Mouse (Mus musculus): ENCODE results near the gene Cryl1. TPM values are rescaled to one million over a fixed set of nuclear protein-coding genes. Genes with fewer than 3 reads are reported as not detected.

Cryl1 gene
- polyA plus RNA-seq, 1 experiment, result not detected

DNA sequence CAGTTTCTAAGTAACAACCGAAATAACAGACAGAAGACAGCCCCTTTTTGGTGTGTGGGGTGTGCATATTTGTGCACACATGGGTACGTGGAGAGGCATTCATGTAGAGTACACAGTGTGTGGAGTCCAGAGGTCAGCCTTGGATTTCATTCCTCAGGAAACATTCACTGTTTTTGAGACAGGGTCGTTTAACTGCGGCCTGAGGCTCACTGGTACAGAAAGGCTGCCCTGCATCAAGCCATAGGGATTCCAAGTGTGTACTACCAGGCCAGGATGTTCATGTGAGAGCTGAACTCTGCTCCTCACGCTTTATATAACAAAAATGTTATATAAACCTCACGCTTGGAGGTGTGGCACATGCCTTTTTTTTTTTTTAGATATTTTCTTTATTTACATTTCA, 34.5 kb downstream of the Cryl1 start:
- WGBS, result 90% methylated on average over 6 of the region's 6 CpGs
- H3K27ac ChIP-seq (ENCODE audit: insufficient read depth, low read depth, low read length), result no peak overlapping the region
- TF ChIP-seq CTCF (IDR thresholded peaks at IDR 0.05; ENCODE audit: insufficient read depth, low read depth, low read length), result no peak
- TF ChIP-seq POLR2A (IDR thresholded peaks at IDR 0.05; ENCODE audit: insufficient read depth, low read depth, low read length), result no peak
- H3K4me3 ChIP-seq (ENCODE audit: insufficient read depth, low read depth, low read length), result no peak overlapping the region
- peaks cover 4% of the 10 kb centered on the region; the same call in 1 of the 2 replicates for H3K4me1 ChIP-seq (ENCODE audit: control insufficient read depth, insufficient read depth, low read length)

DNA sequence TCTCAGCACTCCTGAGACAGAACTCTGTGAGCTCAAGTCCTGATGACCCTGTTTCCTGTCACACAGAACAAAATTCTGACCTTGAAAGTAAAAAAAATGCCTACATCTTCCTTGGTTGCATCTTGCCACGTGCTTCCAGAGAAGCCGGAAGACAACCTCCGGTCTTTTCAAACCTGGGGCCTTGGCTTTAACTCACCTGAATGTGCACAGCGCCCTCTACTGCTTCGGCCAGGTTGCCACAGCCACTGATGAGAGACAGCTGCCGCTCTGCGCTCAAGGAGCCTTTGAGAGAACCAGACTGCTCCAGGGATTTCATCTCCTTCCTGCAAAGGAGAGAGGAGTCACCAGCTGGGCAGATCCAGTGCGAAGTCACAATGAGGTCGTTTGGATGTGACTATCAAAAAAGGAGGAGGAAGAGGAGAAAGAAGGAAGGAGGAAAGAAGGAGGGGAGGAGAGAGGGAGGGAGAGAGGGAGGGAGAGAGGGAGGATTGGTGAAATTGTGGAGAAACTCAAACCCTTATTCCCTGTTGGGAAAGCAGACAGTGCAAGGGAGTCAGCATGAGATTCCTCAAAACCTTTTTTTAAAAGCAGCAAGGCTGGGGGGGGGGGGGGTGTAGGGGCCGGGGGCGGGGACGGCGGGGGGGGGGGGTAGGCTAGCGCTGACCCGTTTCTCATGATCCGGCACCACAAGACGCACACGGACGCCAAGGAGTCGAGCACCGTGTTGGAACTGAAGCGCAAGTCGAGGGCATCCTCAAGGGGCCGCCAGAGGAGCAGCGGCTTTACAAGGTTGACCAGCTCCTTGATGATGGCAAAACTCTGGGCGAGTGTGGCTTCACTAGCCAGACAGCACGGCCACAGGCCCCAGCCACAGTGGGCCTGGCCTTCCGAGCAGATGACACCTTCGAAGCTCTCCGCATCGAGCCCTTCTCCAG, 35.3 kb downstream of the Cryl1 start:
- H3K27ac ChIP-seq (ENCODE audit: insufficient read depth, low read depth, low read length), result no peak overlapping the region
- 30% methylated on average over 27 of the region's 31 CpGs for WGBS
- peaks cover 4% of the 10 kb centered on the region; the same call in 1 of the 2 replicates for H3K4me1 ChIP-seq (ENCODE audit: control insufficient read depth, insufficient read depth, low read length)
- no peak overlapping the region for H3K4me3 ChIP-seq (ENCODE audit: insufficient read depth, low read depth, low read length)
- TF ChIP-seq CTCF (IDR thresholded peaks at IDR 0.05; ENCODE audit: insufficient read depth, low read depth, low read length) (peak; percentile 65; the same call in 1 of the 2 replicates), POLR2A (IDR thresholded peaks at IDR 0.05; ENCODE audit: insufficient read depth, low read depth, low read length) (no peak)

DNA sequence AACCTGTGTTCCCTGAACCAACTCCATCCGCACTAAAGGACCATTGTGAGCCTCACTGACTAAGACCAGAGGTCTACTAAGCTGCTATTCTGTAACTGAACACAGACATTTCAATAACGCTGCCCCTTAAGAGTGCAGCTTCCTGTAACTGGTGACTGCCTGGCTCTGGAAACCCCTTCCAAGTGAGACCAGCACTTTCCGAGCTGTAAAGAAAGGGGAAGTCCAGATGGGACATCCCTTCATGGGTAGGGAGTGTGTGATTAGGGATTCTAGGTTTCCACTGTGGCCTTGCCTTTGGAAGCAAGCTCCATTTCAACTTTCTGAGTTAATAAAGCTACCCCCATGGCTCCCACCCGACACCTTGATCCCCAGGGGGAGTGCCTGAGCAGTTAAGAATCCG, 41.3 kb downstream of the Cryl1 start:
- 82% methylated on average over 5 of the region's 5 CpGs for WGBS
- TF ChIP-seq CTCF (IDR thresholded peaks at IDR 0.05; ENCODE audit: insufficient read depth, low read depth, low read length), result no peak
- TF ChIP-seq POLR2A (IDR thresholded peaks at IDR 0.05; ENCODE audit: insufficient read depth, low read depth, low read length), result no peak
- no peaks in the 10 kb centered on the region for H3K4me1 ChIP-seq (ENCODE audit: control insufficient read depth, insufficient read depth, low read length)
- H3K4me3 ChIP-seq (ENCODE audit: insufficient read depth, low read depth, low read length), result no peak overlapping the region
- no peak overlapping the region for H3K27ac ChIP-seq (ENCODE audit: insufficient read depth, low read depth, low read length)

DNA sequence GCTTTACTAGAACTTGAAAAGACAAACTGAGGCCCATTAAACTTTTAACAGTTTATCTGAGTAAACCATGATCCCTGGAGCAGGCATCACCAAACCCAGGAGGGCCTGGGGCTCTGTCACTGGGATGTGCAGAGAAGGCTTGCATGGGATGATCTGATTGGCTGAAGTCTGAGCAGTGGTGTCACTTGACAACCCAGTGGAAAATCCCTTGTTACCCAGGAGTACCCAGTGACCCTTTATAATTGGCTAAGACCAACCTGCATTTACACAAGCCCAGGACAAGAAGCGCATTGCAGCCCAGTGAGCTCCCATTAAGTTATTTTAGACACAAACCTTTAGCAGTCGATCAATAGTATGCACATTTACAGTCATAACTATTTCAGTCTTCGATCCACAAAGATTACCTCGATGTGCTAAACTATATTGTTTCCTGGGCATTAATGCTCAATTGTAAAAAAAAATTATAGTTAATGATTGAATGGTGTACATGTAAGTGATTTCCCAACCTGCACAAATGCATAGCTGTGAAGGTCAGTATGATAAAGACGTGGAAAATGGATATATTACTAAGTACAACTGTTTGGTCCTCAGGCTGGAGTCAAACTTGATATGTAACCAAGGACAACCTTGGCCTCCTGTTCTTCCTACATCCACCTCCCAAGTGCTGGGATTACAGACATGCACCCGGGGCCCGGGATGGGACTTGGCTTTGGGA, 46.7 kb downstream of the Cryl1 start:
- TF ChIP-seq POLR2A (IDR thresholded peaks at IDR 0.05; ENCODE audit: insufficient read depth, low read depth, low read length), result no peak
- no peak for TF ChIP-seq CTCF (IDR thresholded peaks at IDR 0.05; ENCODE audit: insufficient read depth, low read depth, low read length)
- Histone ChIP-seq H3K27ac (ENCODE audit: insufficient read depth, low read depth, low read length) (no peak overlapping the region), H3K4me1 (ENCODE audit: control insufficient read depth, insufficient read depth, low read length) (no peaks in the 10 kb centered on the region), H3K4me3 (ENCODE audit: insufficient read depth, low read depth, low read length) (no peak overlapping the region)
- WGBS, result 93% methylated on average over 7 of the region's 7 CpGs

DNA sequence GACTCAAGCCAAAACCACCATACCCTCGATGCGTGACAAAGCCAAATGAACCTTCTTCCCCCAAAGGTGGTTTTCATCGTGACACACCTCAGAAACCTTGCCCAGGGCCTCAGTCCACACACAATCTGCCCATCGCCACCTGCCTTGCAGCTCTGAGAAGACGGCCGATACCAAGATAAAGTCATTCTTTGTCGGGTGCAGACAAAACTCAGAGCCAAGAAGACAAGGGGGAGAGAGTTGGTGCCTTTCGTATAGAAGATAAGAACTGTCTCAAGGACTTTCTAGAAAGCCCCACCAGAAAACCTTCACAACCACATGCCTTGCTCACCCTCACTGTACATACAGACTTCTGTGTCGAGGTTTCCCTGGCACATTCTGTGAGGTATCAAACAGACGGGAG, 48.4 kb downstream of the Cryl1 start:
- 90% methylated on average over 10 of the region's 10 CpGs for WGBS
- no peak overlapping the region for H3K4me3 ChIP-seq (ENCODE audit: insufficient read depth, low read depth, low read length)
- no peaks in the 10 kb centered on the region for H3K4me1 ChIP-seq (ENCODE audit: control insufficient read depth, insufficient read depth, low read length)
- no peak overlapping the region for H3K27ac ChIP-seq (ENCODE audit: insufficient read depth, low read depth, low read length)
- TF ChIP-seq CTCF (IDR thresholded peaks at IDR 0.05; ENCODE audit: insufficient read depth, low read depth, low read length) (no peak), POLR2A (IDR thresholded peaks at IDR 0.05; ENCODE audit: insufficient read depth, low read depth, low read length) (no peak)

DNA sequence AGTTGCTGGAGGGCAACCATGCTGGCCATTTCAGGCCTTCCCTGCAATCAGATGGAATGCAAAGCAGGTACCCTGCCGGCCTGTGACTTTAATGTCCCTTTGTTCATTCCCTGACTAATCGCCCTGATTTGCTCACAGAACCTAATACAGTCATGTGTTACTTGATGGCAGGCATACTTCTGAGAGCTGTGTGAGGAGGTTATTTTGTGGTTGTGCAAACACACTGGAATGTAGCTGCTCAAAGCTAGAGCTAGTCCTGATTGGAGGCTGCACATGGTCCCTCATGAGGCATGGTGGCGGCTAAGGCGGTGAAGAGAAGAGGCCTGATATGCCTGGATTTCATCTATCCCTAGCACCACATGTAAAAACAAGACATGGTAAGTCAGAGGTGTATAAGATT, 50.2 kb downstream of the Cryl1 start:
- Histone ChIP-seq H3K4me3 (ENCODE audit: insufficient read depth, low read depth, low read length) (no peak overlapping the region), H3K27ac (ENCODE audit: insufficient read depth, low read depth, low read length) (no peak overlapping the region), H3K4me1 (ENCODE audit: control insufficient read depth, insufficient read depth, low read length) (peaks cover 8% of the 10 kb centered on the region)
- TF ChIP-seq CTCF (IDR thresholded peaks at IDR 0.05; ENCODE audit: insufficient read depth, low read depth, low read length), result no peak
- no peak for TF ChIP-seq POLR2A (IDR thresholded peaks at IDR 0.05; ENCODE audit: insufficient read depth, low read depth, low read length)
- 85% methylated on average over 4 of the region's 4 CpGs for WGBS

DNA sequence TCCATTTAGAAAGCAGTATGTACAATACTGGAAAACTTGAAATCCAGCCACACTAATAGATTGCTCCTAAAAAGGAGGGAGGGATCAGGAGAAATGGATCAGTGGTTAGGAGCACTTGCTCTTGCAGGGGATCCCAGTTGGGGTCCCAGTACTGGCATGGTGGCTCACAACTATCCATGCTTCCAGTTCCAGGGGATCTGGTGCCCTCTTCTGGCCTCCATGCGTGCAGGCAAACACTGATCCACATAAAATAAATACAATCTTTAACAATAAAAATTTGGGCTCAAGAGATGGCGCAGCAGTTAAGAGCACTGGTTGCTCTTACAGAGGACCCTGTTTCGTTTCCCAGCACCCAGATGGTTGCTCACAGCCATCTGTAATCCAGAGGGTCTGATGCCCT, 52.2 kb downstream of the Cryl1 start:
- 97% methylated on average over 3 of the region's 3 CpGs for WGBS
- Histone ChIP-seq H3K27ac (ENCODE audit: insufficient read depth, low read depth, low read length) (no peak overlapping the region), H3K4me3 (ENCODE audit: insufficient read depth, low read depth, low read length) (no peak overlapping the region), H3K4me1 (ENCODE audit: control insufficient read depth, insufficient read depth, low read length) (peaks cover 11% of the 10 kb centered on the region)
- TF ChIP-seq CTCF (IDR thresholded peaks at IDR 0.05; ENCODE audit: insufficient read depth, low read depth, low read length), result no peak
- no peak for TF ChIP-seq POLR2A (IDR thresholded peaks at IDR 0.05; ENCODE audit: insufficient read depth, low read depth, low read length)

DNA sequence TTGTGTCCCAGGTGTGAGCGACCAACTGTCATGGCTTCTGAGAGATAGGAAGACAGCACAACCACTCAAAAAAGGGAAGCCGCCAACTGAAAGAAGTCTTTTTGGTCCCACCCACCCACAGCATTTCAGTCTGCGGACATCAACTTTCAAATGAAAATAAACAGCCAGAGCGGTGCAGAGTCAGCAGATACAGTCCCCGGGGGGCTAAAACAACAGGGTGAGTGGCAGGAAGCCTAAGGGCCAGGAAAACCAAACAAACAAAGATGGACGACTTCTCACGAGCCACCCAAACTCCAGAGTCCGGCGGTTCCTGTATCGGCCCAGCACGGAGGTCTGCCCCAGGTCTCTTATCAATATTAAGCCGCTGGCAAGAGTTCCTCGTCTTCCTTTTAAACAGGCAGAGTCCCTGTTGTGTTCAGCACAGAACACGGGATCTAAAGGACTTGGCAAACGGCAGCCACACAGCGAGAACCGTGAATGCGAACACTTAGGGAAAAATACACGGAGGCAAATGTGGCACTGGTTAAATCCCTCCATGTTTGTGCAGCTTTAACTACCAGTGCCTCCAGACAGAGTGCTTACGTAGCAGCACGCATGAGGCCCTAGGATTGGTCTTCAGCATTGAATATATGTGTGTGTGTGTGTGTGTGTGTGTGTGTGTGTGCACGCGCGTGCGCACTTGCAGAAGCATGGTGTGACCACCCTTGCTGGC, 53.4 kb downstream of the Cryl1 start:
- TF ChIP-seq CTCF (IDR thresholded peaks at IDR 0.05; ENCODE audit: insufficient read depth, low read depth, low read length), result no peak
- TF ChIP-seq POLR2A (IDR thresholded peaks at IDR 0.05; ENCODE audit: insufficient read depth, low read depth, low read length), result no peak
- peaks cover 11% of the 10 kb centered on the region for H3K4me1 ChIP-seq (ENCODE audit: control insufficient read depth, insufficient read depth, low read length)
- H3K4me3 ChIP-seq (ENCODE audit: insufficient read depth, low read depth, low read length), result no peak overlapping the region
- 69% methylated on average over 25 of the region's 25 CpGs for WGBS
- H3K27ac ChIP-seq (ENCODE audit: insufficient read depth, low read depth, low read length), result no peak overlapping the region

Measured in olfactory bulb, adult 2 months (tissue).